Mouse (Mus musculus): ENCODE data around the gene Myl6.

GRCm38 (mm10) chr10:128451014-128451413, 42.9 kb downstream of the Myl6 start:
- TF ChIP-seq POLR2A (IDR thresholded peaks at IDR 0.05; ENCODE audit: insufficient read depth, low read depth, low read length) (no peak), CTCF (IDR thresholded peaks at IDR 0.05) (no peak), EP300 (IDR thresholded peaks at IDR 0.05; ENCODE audit: insufficient read depth, low read depth, low read length) (no peak)

All from heart, adult 2 months (tissue).